In genomic region chr9:44521927-44522326, GRCm38 (mm10) we compare ENCODE assay signal across 27 mouse cellular contexts. TPM values are rescaled to one million over a fixed set of nuclear protein-coding genes. Genes with fewer than 3 reads are reported as not detected.
A peak's percentile ranks its signal among the peaks of the same experiment; 100 is the strongest.
DNase-seq lines count a peak whose midpoint lies in the region; ATAC-seq lines count a peak whose summit lies in the region.
"Had no signal": no experiment of that assay in that cellular context is flagged by ENCODE, and none has a peak within 500 bp of the region (broad histone marks: within the 10 kb centered on the region; RNA-seq: fewer than 3 reads in every experiment).

No protein-coding gene starts in this region.

- peak; percentile 71 for ATAC-seq in common myeloid progenitor, adult 5-6 weeks (replicated peaks; ENCODE audit: low read depth, poor library complexity, severe bottlenecking)
- peak; percentile 38 for ATAC-seq in monocyte, adult 5-6 weeks (replicated peaks; ENCODE audit: insufficient number of reproducible peaks, low FRiP score, low TSS enrichment, poor library complexity, severe bottlenecking)
- no peak for ATAC-seq in erythroid progenitor cell, adult 5-6 weeks (replicated peaks; ENCODE audit: low FRiP score, poor library complexity, severe bottlenecking)
- ATAC-seq: forebrain, embryonic 16.5 days; inflammation-experienced regulatory T-cells, adult 6 months; midbrain, embryonic 16.5 days; Patski had no signal

- peak; percentile 85 to 87 for DNase-seq in spleen, postnatal 36 days (ENCODE audit: low spot score in 2 of 2)
- no peak for DNase-seq in spleen, postnatal 10 days (ENCODE audit: low spot score in 2 of 2)
- no peak for DNase-seq in right cerebral cortex, postnatal 25 days
- no peak for DNase-seq in embryo, embryonic 9.5 days (ENCODE audit: extremely low spot score)
- DNase-seq: adrenal gland, postnatal 10 days; cerebellum, adult 11 months; cerebellum, adult 9-10 months; cerebellum, postnatal 36 days; embryo, embryonic 11 days; gastrocnemius, adult 2 months; gastrocnemius, postnatal 36 days; heart, postnatal 10 days; kidney, adult 2 months; kidney, postnatal 36 days; liver, embryonic 13.5 days; lung, adult 18-20 months; lung, postnatal 10 days; thymus, postnatal 4 days had no signal

RNA-seq across cellular contexts. Expression of gene Bcl9l, which starts 39.3 kb away (rescaled TPM):
- total RNA-seq in common myeloid progenitor, adult 5-6 weeks (2017): 3.1 and 5.7 TPM in 2 replicates
- 2.8 to 14.1 TPM (median 2.8 TPM) in 3 replicates for total RNA-seq in monocyte, adult 5-6 weeks (2017)
- total RNA-seq in erythroid progenitor cell, adult 5-6 weeks (2015; ENCODE audit: low replicate concordance): 0.36 and 2.5 TPM in 2 replicates
- total RNA-seq in erythroid progenitor cell, adult 5-6 weeks (2017; ENCODE audit: low replicate concordance): 1.2 and 1.7 TPM in 2 replicates

RNA-seq across cellular contexts. Expression of gene Cxcr5, which starts 39.8 kb away (rescaled TPM):
- total RNA-seq in common myeloid progenitor, adult 5-6 weeks (2017): not detected in 2 replicates
- total RNA-seq in monocyte, adult 5-6 weeks (2017): 13.4 to 23.0 TPM (median 17.5 TPM) in 3 replicates
- 0.42 and 1.4 TPM in 2 replicates for total RNA-seq in erythroid progenitor cell, adult 5-6 weeks (2015; ENCODE audit: low replicate concordance)
- total RNA-seq in erythroid progenitor cell, adult 5-6 weeks (2017; ENCODE audit: low replicate concordance): 1.8 TPM in 1 of 2 replicates, not detected in the other
- total RNA-seq: gastrocnemius, adult 2 months; gastrocnemius, postnatal 36 days; layer of hippocampus, adult 2 months; layer of hippocampus, postnatal 25 days had no signal

Comparison
In these comparisons a context has a peak if more than half of its experiments do, and no peak if none do; other contexts are left out.
1. DNase-seq: peak in spleen, postnatal 36 days (2 of 2); none in spleen, postnatal 10 days (0 of 2), right cerebral cortex, postnatal 25 days (single experiment) and embryo, embryonic 9.5 days (single experiment).